Mouse (Mus musculus) layer of hippocampus, adult 9-11 months (tissue): Measurements from ENCODE around the gene Selenov.
"Not testable (repeated sequence)": the region's sequence is repeated elsewhere in the genome, so short reads cannot be mapped to it uniquely, and the experiment has no call there.

Experiments used
- DNase-seq: peaks from one replicate; pipeline ENCODE4 v3.0.0; 2022

Gene Selenov

GRCm38 (mm10) chr7:28290165-28290564 is 821 bp downstream of the Selenov start:
- DNase-seq = no peak

- DNase-seq = no peak
Observed at GRCm38 (mm10) chr7:28280630-28281029, 10.4 kb downstream of the Selenov start.

GRCm38 (mm10) chr7:28278279-28278652 is 12.7 kb downstream of the Selenov start:
- DNase-seq = no peak

GRCm38 (mm10) chr7:28277615-28278278 is 13.2 kb downstream of the Selenov start, which contains the start of gene Eid2b:
Eid2b (plus strand) TSS chr7:28277739.
- DNase-seq = peak; percentile 91

- DNase-seq = no peak
Observed at GRCm38 (mm10) chr7:28277237-28277614, 13.8 kb downstream of the Selenov start.

- DNase-seq = no peak
Observed at GRCm38 (mm10) chr7:28271761-28272160, 19.2 kb downstream of the Selenov start.

GRCm38 (mm10) chr7:28269355-28269754 is 21.6 kb downstream of the Selenov start:
- no peak for DNase-seq

- no peak for DNase-seq
Observed at GRCm38 (mm10) chr7:28268576-28268975, 22.4 kb downstream of the Selenov start.

GRCm38 (mm10) chr7:28268042-28268531 is 22.9 kb downstream of the Selenov start:
- DNase-seq = no peak

GRCm38 (mm10) chr7:28267129-28268041 is 23.6 kb downstream of the Selenov start, which contains the start of gene Eid2:
Eid2 (plus strand) TSS chr7:28267881.
- peak; percentile 90 for DNase-seq

GRCm38 (mm10) chr7:28265391-28265790 is 25.6 kb downstream of the Selenov start:
- no peak for DNase-seq

GRCm38 (mm10) chr7:28263786-28264185 is 27.2 kb downstream of the Selenov start:
- no peak for DNase-seq

GRCm38 (mm10) chr7:28262861-28263260 is 28.1 kb downstream of the Selenov start:
- DNase-seq = no peak

GRCm38 (mm10) chr7:28255476-28255875 is 35.5 kb downstream of the Selenov start:
- no peak for DNase-seq

- DNase-seq = no peak
Observed at GRCm38 (mm10) chr7:28254591-28254990, 36.4 kb downstream of the Selenov start.

- DNase-seq = no peak
Observed at GRCm38 (mm10) chr7:28251976-28252375, 39.0 kb downstream of the Selenov start.

GRCm38 (mm10) chr7:28248957-28249356 is 42.0 kb downstream of the Selenov start:
- no peak for DNase-seq

- DNase-seq = not testable (repeated sequence)
Observed at GRCm38 (mm10) chr7:28243943-28244342, 47.0 kb downstream of the Selenov start.
